Mouse (Mus musculus) frontal cortex, adult 2 months (tissue): ENCODE results near the gene Ate1. TPM values are rescaled to one million over a fixed set of nuclear protein-coding genes. Genes with fewer than 3 reads are reported as not detected.

ENCODE experiments used
- polyA plus RNA-seq: library from polyadenylated mRNA; depleted of rRNA; stranded (reverse); fragments of >200 nt; gene quantifications from 2 replicates; pipeline ENCODE4 v1.2.3, GENCODE M21; 2012; rRNA removed

Gene Ate1
- polyA plus RNA-seq, 1 experiment = 30.8 TPM

Other genes starting within 250 kb of the Ate1 start
- gene Nsmce4a, start 52.7 kb upstream of the Ate1 start, polyA plus RNA-seq = 44.1 and 49.5 TPM in 2 replicates
- gene Tacc2, start 57.1 kb upstream of the Ate1 start, polyA plus RNA-seq = 46.1 and 49.3 TPM in 2 replicates